In genomic region chr8:121084210-121084951, GRCm38 (mm10) we compare ENCODE assay signal across 8 mouse cellular contexts. TPM values are rescaled to one million over a fixed set of nuclear protein-coding genes. Genes with fewer than 3 reads are reported as not detected.
DNase-seq lines count a peak whose midpoint lies in the region; ATAC-seq and TF ChIP-seq lines count a peak whose summit lies in the region.

Gene Foxf1, plus strand, starts transcription at chr8:121084386.

- ATAC-seq in forebrain, embryonic 12.5 days (ENCODE audit: low FRiP score): peak; percentile 39

- DNase-seq in testis, postnatal 10 days (ENCODE audit: low spot score): no peak
- peak; percentile 38 for DNase-seq in kidney, postnatal 14 days
- no peak for DNase-seq in left cerebral cortex, postnatal 36 days (ENCODE audit: low spot score in 2 of 2)
- no peak for DNase-seq in ovary, adult 18-20 months (ENCODE audit: low spot score)
- no peak for DNase-seq in thymus, postnatal 25 days

- no peak for TF ChIP-seq CTCF in testis, adult 2 months (IDR thresholded peaks at IDR 0.05; ENCODE audit: control insufficient read depth, insufficient read depth, insufficient replicate concordance, low read depth, low read length)

- intact Hi-C loops in left cerebral cortex, postnatal 36 days (cut with DNase I): loop anchor here (5.0 kb wide), 2 partner anchors 112 to 197 kb away; no protein-coding TSS in a partner anchor

- no peak for TF ChIP-seq POLR2A in testis, adult 2 months (IDR thresholded peaks at IDR 0.05; ENCODE audit: control insufficient read depth, low read depth, low read length)

- H3K4me3 ChIP-seq in testis, adult 2 months (ENCODE audit: control insufficient read depth, low read depth, low read length): peak within 1 kb of the TSS; percentile 30; the same call in 1 of the 2 replicates
- peak within 1 kb of the TSS; percentile 47 for H3K4me3 ChIP-seq in forebrain, embryonic 12.5 days (replicated peaks)
- H3K4me3 ChIP-seq in macrophage (ENCODE audit: inconsistent target): peak within 1 kb of the TSS; percentile 10; the same call in 1 of the 2 replicates

- peaks cover 10% of the 10 kb centered on the region for H3K27me3 ChIP-seq in testis, adult 2 months (ENCODE audit: control insufficient read depth, insufficient read depth, low read length)
- peaks cover 99% of the 10 kb centered on the region for H3K27me3 ChIP-seq in forebrain, embryonic 12.5 days

- H3K27ac ChIP-seq in testis, adult 2 months (ENCODE audit: control insufficient read depth, insufficient read depth, low read depth, low read length): no peak within 1 kb of the TSS; the same call in 1 of the 2 replicates
- no peak within 1 kb of the TSS for H3K27ac ChIP-seq in forebrain, embryonic 12.5 days
- H3K27ac ChIP-seq in macrophage: no peak within 1 kb of the TSS

- under 1% methylated on average over 64 of the region's 83 CpGs for WGBS in forebrain, embryonic 12.5 days
- WGBS in macrophage (ENCODE audit: missing documents): 2% methylated on average over 60 of the region's 83 CpGs

- H3K36me3 ChIP-seq in testis, adult 2 months (ENCODE audit: control insufficient read depth, insufficient read depth, low read length): no peaks in the 10 kb centered on the region
- H3K36me3 ChIP-seq in forebrain, embryonic 12.5 days (replicated peaks): no peaks in the 10 kb centered on the region
- no peaks in the 10 kb centered on the region for H3K36me3 ChIP-seq in macrophage (ENCODE audit: inconsistent target)

- H3K79me2 ChIP-seq in macrophage (ENCODE audit: inconsistent target): no peaks in the 10 kb centered on the region

- H3K9ac ChIP-seq in forebrain, embryonic 12.5 days: peak within 1 kb of the TSS; percentile 38; the same call in 1 of the 2 replicates

- no peaks in the 10 kb centered on the region for H3K9me3 ChIP-seq in forebrain, embryonic 12.5 days

- peaks cover 10% of the 10 kb centered on the region for H3K4me1 ChIP-seq in testis, adult 2 months (ENCODE audit: control insufficient read depth, insufficient read depth, low read length)
- H3K4me1 ChIP-seq in forebrain, embryonic 12.5 days: peaks cover 25% of the 10 kb centered on the region

- peak within 1 kb of the TSS; percentile 86 for H3K4me2 ChIP-seq in forebrain, embryonic 12.5 days

RNA-seq across cellular contexts. Expression of gene Foxf1, which starts in this region (rescaled TPM):
- polyA plus RNA-seq in testis, adult 2 months (2012; rRNA removed): 0.98 and 1.1 TPM in 2 replicates
- polyA plus RNA-seq in forebrain, embryonic 12.5 days (2016; fragmentation: Nextera tagmentation; extraction: Ambion mirVana): 0.08 and 1.0 TPM in 2 replicates
- 1 to 10 TPM in 1 of 26 experiments, under 1 TPM in 3, not detected in 22; 0.38 to 2.1 (median 0.54) TPM for total RNA-seq in macrophage (2018; cell fraction: chromatin; rRNA removed)
- under 1 TPM in 16 of 26 experiments, not detected in 10; 0.03 to 0.62 (median 0.09) TPM for total RNA-seq in macrophage (2018; cell fraction: cytosol; rRNA removed)
- total RNA-seq in macrophage (2018; cell fraction: nucleus; rRNA removed): 1 to 10 TPM in 3 of 26 experiments, under 1 TPM in 12, not detected in 11; 0.20 to 1.7 (median 0.43) TPM
- polyA plus RNA-seq in macrophage (2018): 0.22 to 0.28 TPM in 2 of 3 replicates, not detected in the other
- under 1 TPM; 0.70 to 0.94 TPM for total RNA-seq in left cerebral cortex, postnatal 36 days (2021)
